Mouse (Mus musculus) Patski (cell line): ENCODE data around the gene Nop56. TPM values are rescaled to one million over a fixed set of nuclear protein-coding genes. Genes with fewer than 3 reads are reported as not detected.

Source experiments
- ATAC-seq: fragments of 100-300 bp; one replicate; pipeline ENCODE4 v1.8.0; 2021
- CTCF ChIA-PET: fragments of 350-600 bp; sonication (Branson Sonifier 250); formaldehyde crosslinking; loops from one replicate; lab custom pipeline; 2022; ENCODE audit warnings: inconsistent platforms; lab: Charles Lee
- POLR2A ChIA-PET: fragments of 350-600 bp; sonication (Branson Sonifier 250); formaldehyde crosslinking; loops from one replicate; lab custom pipeline; 2022; ENCODE audit warnings: antibody characterized with exemption, inconsistent platforms; lab: Charles Lee
- DNase-seq: peaks from one replicate; pipeline ENCODE4 v3.0.0-alpha.2; 2011; ENCODE audit warnings: low read depth, low spot score
- H3K27me3 ChIP-seq: fragments of 371-371 bp; one replicate; pipeline ENCODE4 v1.5.1; 2021
- CTCF ChIP-seq: fragments of 100-300 bp; IDR thresholded peaks from one replicate; pipeline ENCODE4 v1.5.1; 2021
- in situ Hi-C: fragments of 300-500 bp; cut with MboI; formaldehyde crosslinking; loops from 3 replicates; pipeline ENCODE4 v1.11.1; 2018; ENCODE audit warnings: low pct_unique_long_range_greater_than_20kb, mixed read lengths
- polyA plus RNA-seq: library from polyadenylated mRNA; unstranded; gene quantifications from one replicate; pipeline ENCODE4 v1.2.3, GENCODE M21; 2021

The Nop56 gene
- polyA plus RNA-seq, 1 experiment from 2014 or later, result 139 TPM

DNA sequence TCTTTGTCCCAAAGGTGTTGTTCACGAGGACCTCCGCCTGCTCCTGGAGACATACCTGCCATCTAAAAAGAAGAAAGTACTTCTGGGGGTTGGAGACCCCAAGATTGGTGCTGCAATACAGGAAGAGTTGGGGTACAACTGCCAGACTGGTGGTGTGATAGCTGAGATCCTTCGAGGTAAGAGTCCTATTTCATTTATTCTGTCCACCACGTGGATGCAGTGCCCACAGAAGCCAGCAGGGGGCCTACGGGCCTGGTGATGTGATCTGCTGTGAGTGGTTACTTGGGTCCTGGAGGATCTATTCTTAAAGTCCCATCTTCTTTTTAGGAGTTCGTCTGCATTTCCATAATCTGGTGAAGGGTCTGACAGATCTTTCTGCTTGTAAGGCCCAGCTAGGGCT lies 1.4 kb downstream of the Nop56 start:
- CTCF ChIA-PET, result interaction anchor here (1.1 to 1.3 kb wide), 3 partner anchors 13 to 100 kb away, joined by 3 read pairs; no protein-coding TSS in a partner anchor
- TF ChIP-seq CTCF, result peak; percentile 83
- POLR2A ChIA-PET, result interaction anchor here (1.1 to 1.4 kb wide), 3 partner anchors 9 to 73 kb away, joined by 3 to 7 read pairs (median 4); partner anchors contain the start of gene Idh3b
- DNase-seq (no peak), ATAC-seq (no peak)
- no peaks in the 10 kb centered on the region for H3K27me3 ChIP-seq
- in situ Hi-C loops, result no loop called here

DNA sequence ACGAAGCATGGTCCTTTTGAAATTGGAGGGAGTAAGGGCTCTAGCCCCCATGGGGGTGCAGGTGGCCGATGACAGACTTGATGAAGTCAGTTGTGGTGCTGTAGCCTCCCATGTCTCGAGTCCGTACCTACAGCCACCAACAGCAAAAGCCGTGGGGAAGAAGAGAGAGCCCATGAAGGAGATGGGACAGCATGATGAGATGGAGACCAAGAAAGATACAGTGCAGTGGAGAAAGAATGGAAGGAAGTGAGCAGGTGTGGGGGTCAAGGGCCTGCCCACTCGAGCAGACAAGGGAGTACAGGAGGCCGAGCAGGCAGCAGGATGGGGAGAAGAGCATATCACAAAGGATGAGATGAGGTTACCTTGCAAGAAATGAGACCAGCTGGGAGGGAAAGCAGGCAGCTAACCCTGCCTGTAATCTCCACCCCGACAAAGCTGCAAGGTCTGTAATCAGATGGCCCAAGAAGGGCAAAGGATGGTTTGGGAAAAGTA lies 5.4 kb downstream of the Nop56 start:
- ChIA-PET CTCF (interaction anchor here (1.4 kb wide), 1 partner anchor 11 kb away, joined by 5 read pairs; no protein-coding TSS in a partner anchor), POLR2A (interaction anchor here (0.8 to 1.7 kb wide), 2 partner anchors 10 to 11 kb away, joined by 3 read pairs; no protein-coding TSS in a partner anchor)
- in situ Hi-C loops, result no loop called here
- TF ChIP-seq CTCF, result no peak
- ATAC-seq (no peak), DNase-seq (no peak)
- no peaks in the 10 kb centered on the region for H3K27me3 ChIP-seq

DNA sequence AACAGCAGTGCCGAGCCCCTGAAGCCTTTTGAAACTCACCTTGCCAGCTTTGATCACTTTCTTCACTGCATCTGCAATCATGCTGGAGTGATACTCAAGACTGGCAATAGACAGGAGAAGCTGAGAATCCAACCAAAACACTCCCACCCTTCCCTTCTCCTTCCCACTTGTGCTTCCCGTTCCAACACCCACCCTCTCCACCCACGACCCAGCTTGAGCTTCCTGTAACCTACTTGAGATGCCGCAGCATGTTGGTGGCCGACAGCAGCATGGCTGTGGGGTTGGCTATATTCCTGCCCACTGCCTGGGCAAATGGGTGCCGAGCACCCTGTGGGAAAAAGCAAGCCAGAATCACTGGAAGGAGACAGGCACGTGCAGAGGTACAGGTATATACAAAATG lies 6.0 kb downstream of the Nop56 start:
- no peak for DNase-seq
- ChIA-PET POLR2A (interaction anchor here (0.8 to 1.7 kb wide), 2 partner anchors 9 to 11 kb away, joined by 3 read pairs; no protein-coding TSS in a partner anchor), CTCF (interaction anchor here (1.4 kb wide), 1 partner anchor 11 kb away, joined by 5 read pairs; no protein-coding TSS in a partner anchor)
- H3K27me3 ChIP-seq, result no peaks in the 10 kb centered on the region
- no peak for ATAC-seq
- no peak for TF ChIP-seq CTCF
- in situ Hi-C loops, result no loop called here

DNA sequence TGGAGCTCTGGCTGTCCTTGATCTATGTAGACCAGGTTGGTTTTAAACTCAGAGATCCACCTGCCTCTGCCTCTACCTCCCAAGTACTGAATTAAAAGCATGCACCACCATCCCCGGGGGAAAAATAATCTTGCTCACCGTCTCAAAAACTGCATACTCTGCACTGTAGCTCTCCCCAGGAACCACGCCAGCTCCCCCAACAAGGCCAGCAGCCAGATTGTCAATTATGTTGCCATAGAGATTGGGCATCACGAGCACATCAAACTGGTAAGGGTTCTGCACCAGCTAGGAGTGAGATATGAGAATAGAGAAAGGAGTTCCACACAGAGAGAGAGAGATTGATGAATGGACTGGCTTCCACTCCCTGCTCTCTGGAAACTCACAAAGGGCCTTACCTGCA lies 6.6 kb downstream of the Nop56 start:
- TF ChIP-seq CTCF, result no peak
- ChIA-PET POLR2A (no interaction called here), CTCF (interaction anchor here (2.4 kb wide), 1 partner anchor 10 kb away, joined by 5 read pairs; no protein-coding TSS in a partner anchor)
- DNase-seq, result no peak
- H3K27me3 ChIP-seq, result no peaks in the 10 kb centered on the region
- in situ Hi-C loops, result no loop called here
- ATAC-seq, result no peak

DNA sequence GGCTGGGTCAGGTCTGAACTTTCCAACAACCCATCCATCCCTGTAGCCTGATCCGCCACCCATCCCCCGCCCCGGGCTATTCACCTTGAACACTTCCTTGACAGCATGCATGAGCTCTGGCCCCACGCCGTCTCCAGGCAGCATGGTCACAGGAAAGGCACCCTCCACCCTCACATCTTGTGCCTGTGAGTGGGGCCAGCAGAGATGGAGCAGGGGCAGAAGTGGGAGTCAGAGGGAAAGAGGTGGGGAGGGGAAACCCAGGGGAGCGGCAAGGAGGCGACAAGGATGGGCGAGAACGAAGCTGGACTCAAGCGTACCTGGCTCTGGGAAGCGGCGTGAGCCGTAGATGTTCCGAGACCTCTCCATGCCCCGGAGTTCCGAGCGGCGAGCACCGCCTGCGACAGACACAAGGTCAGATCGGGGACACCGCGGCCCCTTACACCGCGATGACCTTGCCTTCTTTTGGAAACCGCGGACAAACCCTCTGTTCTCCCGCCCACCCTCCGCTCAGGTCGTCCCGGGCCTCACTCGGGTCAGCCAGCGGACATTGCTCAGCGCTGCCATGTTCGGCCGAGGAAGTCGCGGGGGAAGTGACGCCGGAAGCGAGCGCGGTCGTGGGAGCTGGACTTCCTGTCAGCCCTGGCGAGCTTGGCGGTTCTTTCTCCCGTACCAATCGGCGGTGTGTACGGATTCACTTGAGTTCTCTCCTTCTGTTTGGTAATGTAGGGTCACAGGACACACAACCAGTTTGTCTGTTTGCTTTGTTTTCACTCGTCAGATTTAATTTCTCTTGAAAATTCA lies 9.8 kb downstream of the Nop56 start, which contains the start of gene Idh3b:
Gene Idh3b, minus strand, starts transcription at position 694 of the 801 bp plus-strand sequence.
- ChIA-PET POLR2A (interaction anchor here (0.6 to 1.8 kb wide), 4 partner anchors 9 to 483 kb away, joined by 3 to 7 read pairs (median 3); partner anchors contain the start of gene Nop56), CTCF (no interaction called here)
- no peak for TF ChIP-seq CTCF
- H3K27me3 ChIP-seq, result no peaks in the 10 kb centered on the region
- ATAC-seq, result peak; percentile 80
- no peak for DNase-seq
- in situ Hi-C loops, result no loop called here

DNA sequence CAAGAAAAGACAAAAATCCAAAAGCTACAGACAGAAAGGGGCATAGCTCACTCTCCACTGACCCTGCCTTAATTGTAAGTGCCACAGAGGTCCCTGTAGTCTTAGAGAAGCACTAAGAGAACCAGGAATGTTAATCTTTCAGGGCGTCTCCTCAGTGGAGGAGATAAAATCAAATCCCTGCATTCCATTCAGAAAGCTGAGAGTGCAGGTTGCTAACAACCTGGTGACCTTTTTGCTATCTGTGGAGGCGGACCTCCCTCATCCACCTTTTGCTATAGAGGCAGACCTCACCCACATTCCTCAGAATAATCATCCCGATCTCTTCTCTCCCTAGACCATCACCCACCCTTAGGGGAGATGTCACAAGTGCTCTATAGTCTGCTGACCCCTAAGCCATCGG lies 14.9 kb downstream of the Nop56 start:
- TF ChIP-seq CTCF, result no peak

DNA sequence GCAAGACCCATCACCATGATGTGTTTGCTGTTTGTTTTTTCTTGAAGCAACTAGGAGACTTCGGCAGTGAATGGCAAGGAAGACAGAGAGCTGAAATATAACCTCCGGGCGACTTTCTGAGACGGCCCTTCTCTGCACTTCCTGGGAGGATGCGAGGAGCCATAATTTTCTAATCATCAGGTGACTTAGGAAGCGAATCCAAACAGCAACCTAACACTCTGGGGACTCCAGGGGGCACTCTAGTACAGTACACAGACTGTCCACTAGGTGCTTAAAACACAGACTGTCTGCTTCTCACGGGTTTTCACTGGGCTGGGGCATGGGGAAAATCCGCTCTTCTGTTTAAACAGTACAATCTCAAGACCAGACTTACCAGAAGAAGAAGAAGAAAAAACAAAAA lies 17.2 kb downstream of the Nop56 start:
- in situ Hi-C loops, result loop anchor here (5.0 kb wide), 1 partner anchor 116 kb away; the partner anchor contains the start of genes 1700020A23Rik, Gm28372 and Tmem239
- H3K27me3 ChIP-seq, result no peaks in the 10 kb centered on the region
- DNase-seq, result no peak
- POLR2A ChIA-PET, result interaction anchor here (1.0 kb wide), 1 partner anchor 11 kb away, joined by 3 read pairs; no protein-coding TSS in a partner anchor
- TF ChIP-seq CTCF, result peak; percentile 90
- peak; percentile 72 for ATAC-seq
- CTCF ChIA-PET, result interaction anchor here (0.6 to 1.9 kb wide), 12 partner anchors 10 to 144 kb away, joined by 3 to 7 read pairs (median 3); no protein-coding TSS in a partner anchor

More for the DNA sequence above, 14.9 kb downstream of the Nop56 start:
- in situ Hi-C loops, result no loop called here
- ATAC-seq (no peak), DNase-seq (no peak)
- ChIA-PET CTCF (interaction anchor here (0.7 to 1.3 kb wide), 2 partner anchors 13 to 123 kb away, joined by 3 read pairs; no protein-coding TSS in a partner anchor), POLR2A (interaction anchor here (1.1 to 1.5 kb wide), 2 partner anchors 10 to 110 kb away, joined by 3 read pairs; partner anchors contain the start of gene Snrpb)
- H3K27me3 ChIP-seq, result no peaks in the 10 kb centered on the region

DNA sequence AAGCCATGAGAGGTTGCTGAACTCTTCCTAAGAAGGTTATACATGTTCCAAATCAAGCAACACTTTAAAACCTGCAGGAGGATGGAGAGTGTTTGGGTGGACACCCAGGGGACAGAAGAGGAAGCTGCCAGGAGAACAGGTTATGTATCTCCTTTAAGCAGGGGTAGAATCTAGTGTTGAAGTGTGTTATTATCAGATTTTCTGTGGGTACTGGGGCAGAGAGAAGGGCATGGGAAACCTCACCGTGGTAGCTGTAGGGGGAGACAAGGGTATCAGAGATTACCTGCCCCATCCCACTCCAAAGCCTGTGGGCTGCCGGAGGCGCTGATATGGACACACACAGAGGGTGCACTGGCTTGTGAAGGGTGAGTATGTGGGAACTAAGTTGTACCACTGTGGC lies 18.8 kb downstream of the Nop56 start:
- ATAC-seq, result no peak
- no peaks in the 10 kb centered on the region for H3K27me3 ChIP-seq
- CTCF ChIA-PET, result no interaction called here
- POLR2A ChIA-PET, result no interaction called here
- no peak for DNase-seq
- TF ChIP-seq CTCF, result no peak
- in situ Hi-C loops, result loop anchor here (5.0 kb wide), 1 partner anchor 114 kb away; the partner anchor contains the start of genes 1700020A23Rik, Gm28372 and Tmem239

DNA sequence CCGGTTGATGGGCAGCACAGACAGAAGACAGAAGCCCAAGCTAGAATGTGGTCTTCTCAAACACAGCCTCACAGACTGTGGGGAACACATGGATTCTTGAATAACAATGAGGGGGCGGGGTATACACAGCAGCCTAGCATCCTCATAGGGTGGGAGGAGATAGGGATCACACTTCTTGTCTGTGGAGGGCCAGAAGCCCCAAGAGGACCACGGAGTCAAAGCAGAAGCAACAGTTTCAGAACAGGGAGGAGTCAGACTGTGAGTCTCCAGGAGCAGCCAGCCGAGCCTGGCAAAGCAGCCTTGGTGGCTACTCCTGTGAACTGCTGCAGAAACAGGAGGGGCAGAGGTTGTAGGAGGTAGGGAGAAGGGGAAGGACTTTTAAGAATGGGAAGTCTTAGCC lies 19.3 kb downstream of the Nop56 start:
- POLR2A ChIA-PET, result no interaction called here
- ATAC-seq (no peak), DNase-seq (no peak)
- in situ Hi-C loops, result loop anchor here (5.0 kb wide), 1 partner anchor 114 kb away; the partner anchor contains the start of genes 1700020A23Rik, Gm28372 and Tmem239
- CTCF ChIA-PET, result interaction anchor here (1.0 kb wide), 1 partner anchor 118 kb away, joined by 4 read pairs; no protein-coding TSS in a partner anchor
- no peaks in the 10 kb centered on the region for H3K27me3 ChIP-seq
- no peak for TF ChIP-seq CTCF
